Mouse (Mus musculus) stomach, postnatal 0 days (tissue): ENCODE data around the gene Ttc7. TPM values are rescaled to one million over a fixed set of nuclear protein-coding genes. Genes with fewer than 3 reads are reported as not detected.

ENCODE experiments used
- ATAC-seq: fragments of 200-750 bp; cut with Nextera tagmentation; 2 replicates; pipeline ENCODE4 v1.8.0; 2017; ENCODE audit not compliant: low FRiP score, low TSS enrichment
- DNase-seq: peaks from one replicate; pipeline ENCODE4 v3.0.0-alpha.2; 2016; ENCODE audit warnings: low spot score
- H3K27ac ChIP-seq: fragments of 300-500 bp; sonication (generic); replicated peaks from 2 replicates; pipeline ENCODE4 v1.5.1; 2014; ENCODE audit warnings: mild to moderate bottlenecking, control low read depth
- H3K27me3 ChIP-seq: fragments of 300-500 bp; sonication (generic); 2 replicates; pipeline ENCODE4 v1.6.1; 2014; ENCODE audit warnings: low read length; ENCODE audit not compliant: control insufficient read depth, insufficient read depth
- H3K36me3 ChIP-seq: fragments of 300-500 bp; sonication (generic); 2 replicates; pipeline ENCODE4 v1.6.1; 2014; ENCODE audit warnings: low read length, mixed read lengths; ENCODE audit not compliant: control insufficient read depth, insufficient read depth
- H3K4me1 ChIP-seq: fragments of 300-500 bp; sonication (generic); replicated peaks from 2 replicates; pipeline ENCODE4 v1.6.1; 2014; ENCODE audit warnings: antibody characterized with exemption; ENCODE audit not compliant: control insufficient read depth, insufficient read depth
- H3K4me2 ChIP-seq: fragments of 300-500 bp; sonication (generic); replicated peaks from 2 replicates; pipeline ENCODE4 v1.6.1; 2014; ENCODE audit warnings: low read depth, mild to moderate bottlenecking, control low read depth, moderate library complexity
- H3K4me3 ChIP-seq: fragments of 300-500 bp; sonication (generic); 2 replicates; pipeline ENCODE4 v1.5.1; 2014; ENCODE audit warnings: low read depth, low read length, control low read depth
- H3K9ac ChIP-seq: fragments of 300-500 bp; sonication (generic); 2 replicates; pipeline ENCODE4 v1.6.1; 2014; ENCODE audit warnings: mild to moderate bottlenecking, low read length, control low read depth, mixed read lengths
- H3K9me3 ChIP-seq: fragments of 300-500 bp; sonication (generic); 2 replicates; pipeline ENCODE4 v1.6.1; 2016; ENCODE audit warnings: low read length; ENCODE audit not compliant: control insufficient read depth
- CTCF ChIP-seq: IDR thresholded peaks from 2 replicates; pipeline ENCODE4 v1.5.1; 2016; ENCODE audit warnings: antibody characterized with exemption, low read depth, mild to moderate bottlenecking, moderate library complexity
- EP300 ChIP-seq: optimal IDR thresholded peaks from 2 replicates; pipeline ENCODE3; 2016; ENCODE audit warnings: antibody characterized with exemption
- WGBS: fragments of 180-500 bp; shearing (Covaris S2); extraction: QIAGEN DNeasy Blood & Tissue Kit; methylation state at CpG from one replicate; pipeline ENCODE4 v1.1.7; 2014; 5-methylcytosine and 5-hydroxymethylcytosine counted together
- polyA plus RNA-seq: library from polyadenylated mRNA; unstranded; fragments of >200 nt; fragmentation: Nextera tagmentation; extraction: Ambion mirVana; gene quantifications from 2 replicates; pipeline ENCODE4 v1.2.1, GENCODE M21; 2015

Gene Ttc7
- polyA plus RNA-seq, 1 experiment from 2014 or later: 21.2 TPM

DNA sequence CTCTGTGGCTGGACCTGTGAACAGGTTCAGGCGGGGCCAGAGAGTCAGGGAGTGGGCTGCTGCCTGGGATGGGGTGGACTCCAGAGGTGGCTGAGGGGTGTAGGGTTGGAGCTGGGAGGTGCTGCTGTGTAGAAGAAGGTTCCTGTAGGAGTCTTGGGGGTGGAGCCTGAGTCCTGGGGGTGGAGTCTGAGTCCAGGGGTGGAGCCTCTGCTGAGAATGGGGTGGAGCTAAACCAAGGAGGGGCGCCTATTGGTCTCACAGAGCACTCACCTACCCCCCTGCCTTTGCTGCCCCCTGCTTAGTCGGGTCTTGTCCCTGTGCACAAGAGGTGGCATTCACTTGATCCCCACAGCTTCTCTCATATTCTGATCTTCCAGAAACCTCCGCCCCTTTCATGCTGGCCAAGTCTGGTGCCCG is 31.9 kb downstream of the Ttc7 start:
- Histone ChIP-seq H3K27ac (0 out of 2 replicates have a peak overlapping the region, but pooled peaks have one; percentile 13), H3K4me3 (no peak overlapping the region)
- peak; percentile 74 for ATAC-seq

DNA sequence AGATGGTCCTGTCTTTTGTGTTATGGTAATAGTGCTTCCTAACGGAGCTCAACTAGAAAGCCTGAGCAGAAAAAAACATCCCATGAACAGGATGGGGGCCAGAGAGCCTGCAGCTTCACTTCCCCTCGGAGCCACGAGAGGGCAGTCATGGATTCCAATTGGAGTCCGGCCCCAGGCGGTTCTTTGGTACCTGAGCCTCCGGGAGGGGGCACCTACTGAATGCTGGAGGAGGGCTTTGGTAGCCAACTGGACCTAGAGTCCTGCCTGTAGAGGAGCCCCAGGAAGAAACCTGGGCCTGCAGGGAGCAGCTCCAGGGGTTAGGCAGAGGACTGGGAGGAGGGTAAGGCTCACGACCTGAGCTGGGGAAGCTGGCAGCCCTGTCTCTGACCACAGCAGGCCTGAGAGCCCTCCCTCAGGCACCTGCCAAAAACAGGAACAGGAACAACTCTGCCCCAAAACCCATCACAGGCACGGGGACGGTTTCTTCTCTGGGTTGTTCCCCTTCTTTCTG is 32.4 kb downstream of the Ttc7 start:
- no peaks in the 10 kb centered on the region for H3K27me3 ChIP-seq
- H3K4me1 ChIP-seq: peaks cover 10% of the 10 kb centered on the region
- peak; percentile 65 for ATAC-seq
- no peak overlapping the region for H3K9ac ChIP-seq
- H3K4me2 ChIP-seq: peak overlapping the region; percentile 29; the same call in 1 of the 2 replicates
- DNase-seq: peak; percentile 92
- H3K36me3 ChIP-seq: no peaks in the 10 kb centered on the region
- WGBS: 11% methylated on average over 9 of the region's 9 CpGs
- peak; percentile 98 for TF ChIP-seq CTCF
- TF ChIP-seq EP300: no peak
- H3K4me3 ChIP-seq: no peak overlapping the region
- no peaks in the 10 kb centered on the region for H3K9me3 ChIP-seq
- no peak overlapping the region for H3K27ac ChIP-seq

More for the DNA sequence above, 31.9 kb downstream of the Ttc7 start:
- no peak overlapping the region for H3K4me2 ChIP-seq
- peak overlapping the region; percentile 27; the same call in 1 of the 2 replicates for H3K9ac ChIP-seq
- no peaks in the 10 kb centered on the region for H3K27me3 ChIP-seq
- H3K9me3 ChIP-seq: no peaks in the 10 kb centered on the region
- DNase-seq: peak; percentile 75
- no peaks in the 10 kb centered on the region for H3K36me3 ChIP-seq
- no peak for TF ChIP-seq EP300
- no peak for TF ChIP-seq CTCF
- WGBS: 54% methylated on average over 5 of the region's 5 CpGs
- peaks cover 10% of the 10 kb centered on the region for H3K4me1 ChIP-seq

DNA sequence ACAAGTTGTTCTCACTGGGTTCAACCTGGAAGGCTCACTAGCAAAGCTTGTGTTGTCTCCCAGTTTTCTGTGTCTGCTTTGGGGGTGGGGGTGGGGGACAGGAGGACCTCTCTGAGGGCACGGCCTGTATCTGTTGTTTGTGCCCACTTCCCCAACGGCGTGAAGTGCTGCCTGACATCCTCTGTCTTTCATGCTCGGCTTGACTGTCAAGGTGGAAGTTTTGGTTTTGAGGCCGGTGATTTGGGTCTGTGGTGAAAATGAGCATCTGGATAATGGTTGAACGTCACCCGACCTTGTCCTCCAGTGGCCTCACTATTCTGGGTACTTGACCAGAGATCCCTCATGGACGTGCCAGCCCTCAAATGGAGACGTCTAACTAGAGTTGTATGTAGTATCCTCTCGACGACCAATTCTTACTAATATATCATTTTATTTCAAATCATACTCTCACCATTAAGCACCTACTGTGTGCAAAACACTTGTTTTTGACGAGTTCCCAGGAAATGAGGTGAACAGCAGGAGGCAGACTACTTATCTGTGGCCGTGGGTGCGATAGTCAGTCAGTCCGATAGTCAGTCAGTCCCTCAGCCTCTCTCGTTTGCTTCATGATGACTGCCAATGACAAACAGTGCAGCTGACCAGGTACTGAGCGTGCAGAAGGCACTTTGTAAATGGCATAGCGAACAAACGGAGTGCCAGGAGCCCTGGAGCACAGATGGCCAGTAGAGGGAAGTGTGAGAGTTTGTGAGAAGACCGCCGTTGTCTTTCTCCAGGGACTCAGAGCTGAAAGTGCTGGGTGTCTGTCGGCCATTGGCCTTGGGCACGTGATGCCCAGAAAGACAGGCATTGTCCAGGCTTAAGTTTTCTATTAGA is 33.4 kb downstream of the Ttc7 start:
- H3K4me2 ChIP-seq: no peak overlapping the region
- no peak overlapping the region for H3K9ac ChIP-seq
- TF ChIP-seq CTCF: peak; percentile 56
- TF ChIP-seq EP300: no peak
- no peaks in the 10 kb centered on the region for H3K36me3 ChIP-seq
- no peaks in the 10 kb centered on the region for H3K9me3 ChIP-seq
- DNase-seq (no peak), ATAC-seq (no peak)
- H3K27me3 ChIP-seq: no peaks in the 10 kb centered on the region
- H3K4me1 ChIP-seq: peaks cover 10% of the 10 kb centered on the region
- no peak overlapping the region for H3K4me3 ChIP-seq
- H3K27ac ChIP-seq: no peak overlapping the region
- 83% methylated on average over 23 of the region's 23 CpGs for WGBS

DNA sequence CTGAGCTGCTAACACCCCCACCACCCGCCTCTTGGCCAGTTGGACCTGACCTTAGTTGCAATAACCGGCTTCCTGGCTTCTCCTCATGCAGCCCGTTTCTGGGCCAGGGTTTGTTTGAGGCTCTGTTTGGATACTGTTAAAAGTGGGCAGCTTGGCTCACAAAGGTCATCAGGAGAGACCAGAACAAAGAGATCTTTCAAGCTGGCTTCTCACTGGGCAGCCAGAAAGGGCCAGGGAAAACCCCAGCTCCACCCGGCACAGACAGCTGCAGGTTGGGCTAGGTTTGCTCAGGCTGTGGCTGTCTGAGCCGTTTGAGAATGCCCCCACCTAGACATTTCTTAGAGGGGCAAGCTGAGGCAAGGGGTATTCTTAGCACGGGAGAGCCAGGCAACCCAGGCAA is 34.6 kb downstream of the Ttc7 start:
- Histone ChIP-seq H3K4me2 (no peak overlapping the region), H3K4me3 (no peak overlapping the region), H3K9ac (no peak overlapping the region), H3K4me1 (peaks cover 10% of the 10 kb centered on the region), H3K9me3 (no peaks in the 10 kb centered on the region), H3K27me3 (no peaks in the 10 kb centered on the region), H3K36me3 (no peaks in the 10 kb centered on the region; the same call in 1 of the 2 replicates), H3K27ac (no peak overlapping the region)
- ATAC-seq (no peak), DNase-seq (peak; percentile 46)
- TF ChIP-seq CTCF (no peak), EP300 (no peak)
- 33% methylated on average over 6 of the region's 6 CpGs for WGBS

DNA sequence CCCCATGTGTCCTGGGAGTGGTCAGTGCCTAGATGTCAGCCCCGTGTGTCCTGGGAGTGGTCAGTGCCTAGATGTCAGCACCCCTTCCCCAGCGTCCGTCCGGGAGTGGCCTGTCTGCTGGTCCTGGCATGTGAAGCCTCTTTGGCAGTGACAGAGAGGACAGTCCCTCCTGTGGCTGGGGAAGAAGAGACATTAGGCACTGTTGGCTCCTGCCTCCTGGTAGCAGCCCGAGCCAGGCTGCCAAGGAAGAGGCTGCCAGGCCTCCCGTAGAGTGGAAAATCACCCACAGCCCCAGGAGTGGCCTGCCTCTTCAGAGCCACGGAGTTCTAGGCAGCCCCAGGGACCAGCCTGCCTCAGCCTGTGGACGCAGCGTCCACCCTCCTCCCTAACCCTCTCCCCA is 35.3 kb downstream of the Ttc7 start:
- Histone ChIP-seq H3K9me3 (no peaks in the 10 kb centered on the region), H3K27ac (no peak overlapping the region), H3K27me3 (no peaks in the 10 kb centered on the region), H3K4me1 (peaks cover 10% of the 10 kb centered on the region), H3K4me2 (no peak overlapping the region), H3K4me3 (no peak overlapping the region), H3K9ac (no peak overlapping the region), H3K36me3 (no peaks in the 10 kb centered on the region; the same call in 1 of the 2 replicates)
- DNase-seq (no peak), ATAC-seq (no peak)
- no peak for TF ChIP-seq EP300
- no peak for TF ChIP-seq CTCF
- 65% methylated on average over 9 of the region's 9 CpGs for WGBS

DNA sequence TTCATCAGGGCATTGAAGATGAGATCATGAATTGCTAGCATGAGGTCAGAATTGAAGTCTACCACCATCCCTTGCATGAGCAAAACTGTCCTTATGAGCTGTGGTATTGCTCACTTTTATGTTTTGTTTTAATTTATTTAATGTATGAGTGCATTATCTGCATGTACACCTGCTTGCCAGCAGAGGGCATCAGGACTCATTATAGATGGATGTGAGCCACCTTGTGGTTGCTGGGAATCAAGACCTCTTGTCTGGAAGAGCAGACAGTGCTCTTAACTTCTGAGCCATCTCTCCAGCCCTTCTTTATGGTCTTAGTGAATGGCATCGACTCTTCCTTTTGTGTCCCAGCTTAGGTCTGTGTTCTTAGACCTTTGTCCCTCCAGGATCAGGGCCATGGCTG is 39.0 kb downstream of the Ttc7 start:
- no peak for DNase-seq
- Histone ChIP-seq H3K4me2 (no peak overlapping the region), H3K36me3 (no peaks in the 10 kb centered on the region; the same call in 1 of the 2 replicates), H3K4me1 (no peaks in the 10 kb centered on the region), H3K9me3 (no peaks in the 10 kb centered on the region), H3K4me3 (no peak overlapping the region), H3K27me3 (no peaks in the 10 kb centered on the region), H3K27ac (no peak overlapping the region), H3K9ac (no peak overlapping the region)
- TF ChIP-seq EP300 (no peak), CTCF (peak; percentile 77)
- no peak for ATAC-seq
- 89% methylated on average over 1 of the region's 1 CpGs for WGBS
